Mouse (Mus musculus) ES-E14 (cell line): ENCODE measurements at regions not wholly inside any gene's neighbourhood (a gene's known extent, or its start where the extent isn't known, plus 50 kb on each side); places are given as distances from the start of the nearest gene placed in this dataset.
A peak's percentile ranks its signal among the peaks of the same experiment; 100 is the strongest.

Source experiments
- DNase-seq: peaks from one replicate; pipeline ENCODE4 v3.0.0-alpha.2; 2013; ENCODE audit warnings: low read depth, low spot score
- H3K27ac ChIP-seq: 2 replicates; pipeline ENCODE4 v1.5.1; 2012; ENCODE audit warnings: low read depth, mild to moderate bottlenecking, low read length, moderate library complexity, mixed read lengths; ENCODE audit not compliant: poor library complexity, insufficient read depth, severe bottlenecking
- H3K36me3 ChIP-seq: 2 replicates; pipeline ENCODE4 v1.6.1; 2012; ENCODE audit warnings: mild to moderate bottlenecking, low read length, moderate library complexity, mixed read lengths; ENCODE audit not compliant: control insufficient read depth, poor library complexity, insufficient read depth, severe bottlenecking
- H3K4me1 ChIP-seq, 2 experiments: fragments of 150-350 bp in 1 of 2; sonication (generic) in 1 of 2; 2 replicates each; pipeline ENCODE4 v1.6.1; 2012; ENCODE audit warnings: low read length in 2 of 2, mild to moderate bottlenecking in 1 of 2, mixed read lengths in 1 of 2; ENCODE audit not compliant: control insufficient read depth in 2 of 2, insufficient read depth in 2 of 2, poor library complexity in 1 of 2
- H3K4me3 ChIP-seq, 2 experiments: fragments of 150-350 bp in 1 of 2; sonication (generic) in 1 of 2; 2 replicates each; pipeline ENCODE4 v1.5.1; 2012; ENCODE audit warnings: low read length in 2 of 2, low read depth in 1 of 2, mild to moderate bottlenecking in 1 of 2, mixed read lengths in 1 of 2; ENCODE audit not compliant: insufficient read depth in 1 of 2, poor library complexity in 1 of 2, severe bottlenecking in 1 of 2
- H3K9ac ChIP-seq: 2 replicates; pipeline ENCODE4 v1.6.1; 2012; ENCODE audit warnings: low read depth, mild to moderate bottlenecking, low read length, mixed read lengths; ENCODE audit not compliant: poor library complexity, insufficient read depth, severe bottlenecking
- H3K9me3 ChIP-seq: fragments of 150-350 bp; sonication (generic); 2 replicates; pipeline ENCODE4 v1.6.1; 2012; ENCODE audit warnings: low read depth, mild to moderate bottlenecking, low read length; ENCODE audit not compliant: control insufficient read depth, insufficient read depth
- CHD2 ChIP-seq: IDR thresholded peaks from 2 replicates; pipeline ENCODE4 v1.6.1; 2014; ENCODE audit warnings: mild to moderate bottlenecking, low read depth, low read length, inconsistent platforms
- HCFC1 ChIP-seq: IDR thresholded peaks from 2 replicates; pipeline ENCODE4 v1.6.1; 2012; ENCODE audit warnings: low read length, inconsistent platforms, borderline replicate concordance; ENCODE audit not compliant: insufficient read depth
- MAFK ChIP-seq: IDR thresholded peaks from 2 replicates; pipeline ENCODE4 v1.6.1; 2014; ENCODE audit warnings: mild to moderate bottlenecking, low read depth, low read length, inconsistent platforms; ENCODE audit not compliant: insufficient read depth
- ZC3H11A ChIP-seq: IDR thresholded peaks from 2 replicates; pipeline ENCODE4 v1.6.1; 2012; ENCODE audit warnings: low read depth, mild to moderate bottlenecking, inconsistent platforms, low read length, borderline replicate concordance
- ZNF384 ChIP-seq: IDR thresholded peaks from 2 replicates; pipeline ENCODE4 v1.6.1; 2012; ENCODE audit warnings: low read depth, low read length, inconsistent platforms
- in situ Hi-C, 2 experiments: fragments of 600-800 bp; cut with MboI; formaldehyde crosslinking; loops; one replicate each; pipeline ENCODE4 v1.15.1; 2025; ENCODE audit warnings: low sequenced_read_pairs in 2 of 2, inconsistent platforms in 1 of 2; ENCODE audit not compliant: unreplicated experiment in 2 of 2

DNA sequence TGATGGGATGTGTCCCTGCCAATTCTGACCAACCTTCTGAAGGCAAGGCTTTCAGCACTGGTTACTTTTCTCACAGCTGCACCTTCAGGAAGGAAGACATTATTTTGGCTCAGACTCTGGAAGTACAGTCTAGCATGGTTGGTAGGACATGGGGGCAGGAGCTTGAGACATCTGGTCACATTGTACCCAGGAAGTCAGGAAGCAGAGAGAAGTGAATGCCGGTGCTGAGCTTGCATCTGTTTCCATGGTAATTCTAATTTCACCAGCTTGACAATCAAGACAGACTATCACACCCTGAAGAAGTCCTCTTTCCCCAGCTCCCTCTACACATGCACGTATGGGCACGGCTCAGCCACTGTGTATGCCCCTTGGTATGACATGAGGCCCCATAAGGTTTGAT, 210.6 kb downstream of the Cyp26b1 start:
- Histone ChIP-seq H3K4me1 (no peaks in the 10 kb centered on the region), H3K9ac (no peak overlapping the region), H3K9me3 (no peaks in the 10 kb centered on the region), H3K4me3 (no peak overlapping the region), H3K27ac (no peak overlapping the region), H3K36me3 (no peaks in the 10 kb centered on the region)
- no peak for TF ChIP-seq HCFC1
- TF ChIP-seq ZC3H11A, result no peak
- TF ChIP-seq CHD2, result no peak
- no peak for TF ChIP-seq ZNF384
- no peak for TF ChIP-seq MAFK
- in situ Hi-C loops, result no loop called here
- DNase-seq, result no peak

DNA sequence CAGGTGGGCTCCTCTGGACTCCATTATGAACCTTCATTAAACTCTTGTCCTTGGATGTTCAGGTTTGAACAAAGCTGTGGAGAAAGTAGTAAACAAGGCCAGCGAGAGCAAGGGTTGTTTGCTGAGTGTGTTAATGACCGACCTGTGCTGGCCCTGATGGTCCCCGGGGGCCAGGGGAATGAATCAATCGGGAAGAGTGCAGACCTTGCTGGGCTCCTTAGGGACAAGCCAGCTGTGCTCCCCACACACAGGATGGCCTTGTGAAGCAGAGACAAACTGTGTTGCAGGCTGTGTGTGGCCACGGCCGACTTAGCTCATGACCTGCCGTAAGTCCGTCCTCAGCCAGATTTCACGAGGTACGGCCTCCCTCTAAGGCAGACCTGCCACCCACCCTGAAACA, 212.1 kb downstream of the Cyp26b1 start:
- no peak overlapping the region for H3K9ac ChIP-seq
- H3K9me3 ChIP-seq, result no peaks in the 10 kb centered on the region
- H3K4me3 ChIP-seq, result no peak overlapping the region
- H3K36me3 ChIP-seq, result no peaks in the 10 kb centered on the region
- no peak overlapping the region for H3K27ac ChIP-seq
- in situ Hi-C loops, result no loop called here
- DNase-seq, result no peak
- TF ChIP-seq MAFK (no peak), ZC3H11A (no peak)
- H3K4me1 ChIP-seq, result no peaks in the 10 kb centered on the region

GRCm38 (mm10) chr6:84376666-84377065, 217.0 kb downstream of the Cyp26b1 start:
- in situ Hi-C loops, result no loop called here
- Histone ChIP-seq H3K4me3 (no peak overlapping the region), H3K9ac (no peak overlapping the region), H3K4me1 (no peaks in the 10 kb centered on the region), H3K9me3 (no peaks in the 10 kb centered on the region), H3K36me3 (no peaks in the 10 kb centered on the region), H3K27ac (no peak overlapping the region)
- no peak for TF ChIP-seq ZC3H11A
- TF ChIP-seq CHD2, result no peak
- no peak for TF ChIP-seq ZNF384
- TF ChIP-seq MAFK, result no peak
- TF ChIP-seq HCFC1, result no peak
- no peak for DNase-seq

GRCm38 (mm10) chr6:84375498-84375897, 218.2 kb downstream of the Cyp26b1 start:
- no peaks in the 10 kb centered on the region for H3K4me1 ChIP-seq
- H3K9me3 ChIP-seq, result no peaks in the 10 kb centered on the region
- H3K9ac ChIP-seq, result no peak overlapping the region
- no peak overlapping the region for H3K4me3 ChIP-seq
- TF ChIP-seq ZC3H11A (peak; percentile 44; the same call in 1 of the 2 replicates), MAFK (no peak)
- peak; percentile 37 for DNase-seq
- no peaks in the 10 kb centered on the region for H3K36me3 ChIP-seq
- in situ Hi-C loops, result no loop called here
- H3K27ac ChIP-seq, result no peak overlapping the region

- no peak for DNase-seq
- H3K9ac ChIP-seq, result no peak overlapping the region
- H3K4me1 ChIP-seq, result no peaks in the 10 kb centered on the region
- H3K27ac ChIP-seq, result no peak overlapping the region
- TF ChIP-seq ZNF384, result no peak
- TF ChIP-seq HCFC1, result no peak
- no peak overlapping the region for H3K4me3 ChIP-seq
- in situ Hi-C loops, result no loop called here
- no peaks in the 10 kb centered on the region for H3K9me3 ChIP-seq
- H3K36me3 ChIP-seq, result no peaks in the 10 kb centered on the region
Measured at GRCm38 (mm10) chr6:84366365-84366764, 227.3 kb downstream of the Cyp26b1 start.
